Comparison of ENCODE assay signal across 21 mouse cellular contexts in genomic region chr2:109562996-109563395, GRCm38 (mm10).
"Had no signal": no experiment of that assay in that cellular context is flagged by ENCODE, and none has a peak within 500 bp of the region (broad histone marks: within the 10 kb centered on the region; RNA-seq: fewer than 3 reads in every experiment).

No protein-coding gene starts in this region.

- H3K27ac ChIP-seq: kidney, embryonic 15.5 days; left cerebral cortex, adult 2 months; liver, embryonic 13.5 days; lung, embryonic 15.5 days; midbrain, embryonic 12.5 days; midbrain, embryonic 15.5 days; neural tube, embryonic 12.5 days; neural tube, embryonic 15.5 days; stomach, postnatal 0 days had no signal

- H3K9ac ChIP-seq: kidney, embryonic 15.5 days; liver, embryonic 13.5 days; lung, embryonic 15.5 days; midbrain, embryonic 12.5 days; midbrain, embryonic 15.5 days; neural tube, embryonic 12.5 days; neural tube, embryonic 15.5 days had no signal

- H3K9me3 ChIP-seq: kidney, embryonic 15.5 days; lung, embryonic 15.5 days; midbrain, embryonic 12.5 days; midbrain, embryonic 15.5 days; neural tube, embryonic 12.5 days; neural tube, embryonic 15.5 days had no signal

- H3K27me3 ChIP-seq: kidney, embryonic 15.5 days; liver, embryonic 13.5 days; lung, embryonic 15.5 days; megakaryocyte, embryonic 14.5 days; midbrain, embryonic 12.5 days; midbrain, embryonic 15.5 days; neural tube, embryonic 12.5 days; neural tube, embryonic 15.5 days had no signal

- ATAC-seq: midbrain, embryonic 15.5 days had no signal

- H3K4me3 ChIP-seq: kidney, embryonic 15.5 days; left cerebral cortex, adult 2 months; liver, embryonic 13.5 days; lung, embryonic 15.5 days; megakaryocyte, embryonic 14.5 days; midbrain, embryonic 12.5 days; midbrain, embryonic 15.5 days; neural tube, embryonic 12.5 days; neural tube, embryonic 15.5 days had no signal

- H3K4me2 ChIP-seq: kidney, embryonic 15.5 days; liver, embryonic 13.5 days; lung, embryonic 15.5 days; midbrain, embryonic 12.5 days; midbrain, embryonic 15.5 days; neural tube, embryonic 12.5 days; neural tube, embryonic 15.5 days had no signal

- H3K4me1 ChIP-seq: kidney, embryonic 15.5 days; liver, embryonic 13.5 days; lung, embryonic 15.5 days; megakaryocyte, embryonic 14.5 days; midbrain, embryonic 12.5 days; midbrain, embryonic 15.5 days; neural tube, embryonic 12.5 days; neural tube, embryonic 15.5 days had no signal

- H3K36me3 ChIP-seq: kidney, embryonic 15.5 days; liver, embryonic 13.5 days; lung, embryonic 15.5 days; midbrain, embryonic 12.5 days; midbrain, embryonic 15.5 days; neural tube, embryonic 12.5 days; neural tube, embryonic 15.5 days had no signal

- DNase-seq: kidney, adult 11 months; kidney, adult 8-10 months; kidney, postnatal 10 days; kidney, postnatal 36 days; layer of hippocampus, postnatal 36 days; liver, embryonic 13.5 days; right cerebral cortex, adult 18-20 months; right cerebral cortex, postnatal 14 days; right cerebral cortex, postnatal 4 days; thymus, adult 2 months; thymus, postnatal 14 days; thymus, postnatal 4 days had no signal
